In genomic region chr4:65489711-65490110, GRCm38 (mm10) we compare ENCODE assay signal across 22 mouse cellular contexts.
DNase-seq lines count a peak whose midpoint lies in the region; ATAC-seq lines count a peak whose summit lies in the region.
"Had no signal": no experiment of that assay in that cellular context is flagged by ENCODE, and none has a peak within 500 bp of the region (broad histone marks: within the 10 kb centered on the region; RNA-seq: fewer than 3 reads in every experiment).

No protein-coding gene starts in this region.

- no peaks in the 10 kb centered on the region for H3K9me3 ChIP-seq in kidney, embryonic 14.5 days (ENCODE audit: control insufficient read depth, low read length)
- no peaks in the 10 kb centered on the region for H3K9me3 ChIP-seq in kidney, embryonic 16.5 days (ENCODE audit: low read length)
- no peaks in the 10 kb centered on the region for H3K9me3 ChIP-seq in forebrain, embryonic 15.5 days
- H3K9me3 ChIP-seq: embryonic facial prominence, embryonic 13.5 days; forebrain, embryonic 12.5 days; heart, embryonic 10.5 days; hindbrain, embryonic 13.5 days had no signal

- H3K9ac ChIP-seq in kidney, embryonic 14.5 days (ENCODE audit: low read depth, low read length), result no peak overlapping the region
- no peak overlapping the region for H3K9ac ChIP-seq in kidney, embryonic 16.5 days (replicated peaks; ENCODE audit: low read length)
- no peak overlapping the region for H3K9ac ChIP-seq in forebrain, embryonic 15.5 days (replicated peaks)
- H3K9ac ChIP-seq: embryonic facial prominence, embryonic 13.5 days; forebrain, embryonic 12.5 days; forebrain, postnatal 0 days; hindbrain, embryonic 13.5 days had no signal

- WGBS in kidney, embryonic 14.5 days, result 75% methylated on average over 3 of the region's 3 CpGs
- WGBS in kidney, embryonic 16.5 days, result 75% methylated on average over 3 of the region's 3 CpGs
- 93% methylated on average over 3 of the region's 3 CpGs for WGBS in forebrain, embryonic 15.5 days

- no peaks in the 10 kb centered on the region for H3K4me1 ChIP-seq in kidney, embryonic 14.5 days (ENCODE audit: control insufficient read depth, insufficient read depth, low read length)
- H3K4me1 ChIP-seq in kidney, embryonic 16.5 days (ENCODE audit: insufficient read depth, low read length), result peaks cover 4% of the 10 kb centered on the region; the same call in 1 of the 2 replicates
- no peaks in the 10 kb centered on the region for H3K4me1 ChIP-seq in forebrain, embryonic 15.5 days
- H3K4me1 ChIP-seq: embryonic facial prominence, embryonic 13.5 days; forebrain, embryonic 12.5 days; heart, embryonic 10.5 days; hindbrain, embryonic 13.5 days had no signal

- peak; percentile 87 for DNase-seq in kidney, adult 11 months
- peak; percentile 69 to 87 for DNase-seq in kidney, postnatal 25 days
- no peak for DNase-seq in gastrocnemius, postnatal 4 days (ENCODE audit: low spot score in 2 of 2)
- DNase-seq in embryo, embryonic 10 days (ENCODE audit: low spot score), result no peak
- DNase-seq: adrenal gland, postnatal 10 days; B cell, adult 2 months; cerebellum, adult 11 months; cerebellum, adult 9-10 months; cerebellum, postnatal 25 days; forebrain, postnatal 0 days; gastrocnemius, postnatal 36 days; heart, adult 18-20 months; heart, postnatal 10 days had no signal

- no peak for ATAC-seq in kidney, embryonic 14.5 days (ENCODE audit: low FRiP score, low TSS enrichment)
- peak; percentile 82 for ATAC-seq in kidney, embryonic 16.5 days (ENCODE audit: low FRiP score, low TSS enrichment)
- no peak for ATAC-seq in forebrain, embryonic 15.5 days (replicated peaks)
- ATAC-seq: CD4-positive, CD25-positive, alpha-beta regulatory T cell, adult 4 months; forebrain, postnatal 0 days had no signal

- H3K27me3 ChIP-seq in kidney, embryonic 14.5 days (ENCODE audit: control insufficient read depth, insufficient read depth, low read length), result no peaks in the 10 kb centered on the region
- H3K27me3 ChIP-seq in kidney, embryonic 16.5 days (ENCODE audit: insufficient read depth, low read length), result no peaks in the 10 kb centered on the region
- no peaks in the 10 kb centered on the region for H3K27me3 ChIP-seq in forebrain, embryonic 15.5 days
- H3K27me3 ChIP-seq: embryonic facial prominence, embryonic 13.5 days; forebrain, embryonic 12.5 days; hindbrain, embryonic 13.5 days had no signal

- H3K36me3 ChIP-seq in kidney, embryonic 14.5 days (ENCODE audit: control insufficient read depth, insufficient read depth, low read length), result no peaks in the 10 kb centered on the region
- H3K36me3 ChIP-seq in kidney, embryonic 16.5 days (ENCODE audit: insufficient read depth, low read length), result no peaks in the 10 kb centered on the region
- no peaks in the 10 kb centered on the region for H3K36me3 ChIP-seq in forebrain, embryonic 15.5 days
- H3K36me3 ChIP-seq: embryonic facial prominence, embryonic 13.5 days; forebrain, embryonic 12.5 days; G1E; heart, embryonic 10.5 days; hindbrain, embryonic 13.5 days had no signal

- no peak overlapping the region for H3K4me2 ChIP-seq in kidney, embryonic 14.5 days (replicated peaks; ENCODE audit: low read depth, low read length)
- no peak overlapping the region for H3K4me2 ChIP-seq in kidney, embryonic 16.5 days (replicated peaks; ENCODE audit: low read depth, low read length)
- H3K4me2 ChIP-seq in forebrain, embryonic 15.5 days (replicated peaks), result no peak overlapping the region
- H3K4me2 ChIP-seq: embryonic facial prominence, embryonic 13.5 days; forebrain, embryonic 12.5 days; hindbrain, embryonic 13.5 days had no signal

- H3K4me3 ChIP-seq in kidney, embryonic 14.5 days (ENCODE audit: low read length), result no peak overlapping the region
- H3K4me3 ChIP-seq in kidney, embryonic 16.5 days (ENCODE audit: low read length), result no peak overlapping the region
- no peak overlapping the region for H3K4me3 ChIP-seq in forebrain, embryonic 15.5 days
- H3K4me3 ChIP-seq: embryonic facial prominence, embryonic 13.5 days; forebrain, embryonic 12.5 days; heart, embryonic 10.5 days; hindbrain, embryonic 13.5 days had no signal

- H3K27ac ChIP-seq in kidney, embryonic 14.5 days (ENCODE audit: low read depth, low read length), result no peak overlapping the region
- H3K27ac ChIP-seq in kidney, embryonic 16.5 days (ENCODE audit: low read length), result no peak overlapping the region
- H3K27ac ChIP-seq in forebrain, embryonic 15.5 days (replicated peaks), result no peak overlapping the region
- H3K27ac ChIP-seq: embryonic facial prominence, embryonic 13.5 days; forebrain, embryonic 12.5 days; heart, embryonic 10.5 days; hindbrain, embryonic 13.5 days had no signal

Comparison
In these comparisons a context has a peak if more than half of its experiments do, and no peak if none do; other contexts are left out.
1. DNase-seq: peak in kidney, adult 11 months (single experiment) and kidney, postnatal 25 days (2 of 2); none in gastrocnemius, postnatal 4 days (0 of 2) and embryo, embryonic 10 days (single experiment).